Mouse (Mus musculus) heart, embryonic 13.5 days (tissue): ENCODE results near the gene Lyst. TPM values are rescaled to one million over a fixed set of nuclear protein-coding genes. Genes with fewer than 3 reads are reported as not detected.

Source experiments
- ATAC-seq: fragments of 200-750 bp; cut with Nextera tagmentation; 2 replicates; pipeline ENCODE4 v1.8.0; 2017; ENCODE audit warnings: moderate TSS enrichment; ENCODE audit not compliant: insufficient number of reproducible peaks, low FRiP score, low TSS enrichment; ENCODE audit errors: extremely low read depth
- H3K27ac ChIP-seq: fragments of 300-500 bp; sonication (generic); replicated peaks from 2 replicates; pipeline ENCODE4 v1.5.1; 2015; ENCODE audit warnings: moderate library complexity, mild to moderate bottlenecking, inconsistent platforms
- H3K27me3 ChIP-seq: fragments of 300-500 bp; sonication (generic); replicated peaks from 2 replicates; pipeline ENCODE4 v1.6.1; 2015; ENCODE audit warnings: mild to moderate bottlenecking, inconsistent platforms
- H3K36me3 ChIP-seq: fragments of 300-500 bp; sonication (generic); 2 replicates; pipeline ENCODE4 v1.6.1; 2015; ENCODE audit warnings: mild to moderate bottlenecking, inconsistent platforms
- H3K4me1 ChIP-seq: fragments of 300-500 bp; sonication (generic); 2 replicates; pipeline ENCODE4 v1.6.1; 2015; ENCODE audit warnings: inconsistent platforms
- H3K4me2 ChIP-seq: fragments of 300-500 bp; sonication (generic); 2 replicates; pipeline ENCODE4 v1.6.1; 2015; ENCODE audit warnings: inconsistent platforms, mild to moderate bottlenecking, moderate library complexity
- H3K4me3 ChIP-seq: fragments of 300-500 bp; sonication (generic); 2 replicates; pipeline ENCODE4 v1.5.1; 2015; ENCODE audit warnings: moderate library complexity, mild to moderate bottlenecking, inconsistent platforms
- H3K9ac ChIP-seq: fragments of 300-500 bp; sonication (generic); 2 replicates; pipeline ENCODE4 v1.6.1; 2015; ENCODE audit warnings: inconsistent platforms, mild to moderate bottlenecking, moderate library complexity
- H3K9me3 ChIP-seq: fragments of 300-500 bp; sonication (generic); 2 replicates; pipeline ENCODE4 v1.6.1; 2016; ENCODE audit warnings: inconsistent platforms
- WGBS: fragments of 180-500 bp; shearing (Covaris S2); methylation state at CpG from one replicate; pipeline ENCODE4 v1.1.7; 2015; ENCODE audit warnings: mixed read lengths; 5-methylcytosine and 5-hydroxymethylcytosine counted together
- polyA plus RNA-seq: library from polyadenylated mRNA; unstranded; fragments of >200 nt; fragmentation: Nextera tagmentation; extraction: Ambion mirVana; gene quantifications from 2 replicates; pipeline ENCODE4 v1.2.1, GENCODE M21; 2015

Gene Lyst
- polyA plus RNA-seq, 1 experiment from 2014 or later = 2.6 TPM

- no peak overlapping the region for H3K27ac ChIP-seq
- no peaks in the 10 kb centered on the region for H3K9me3 ChIP-seq
- H3K36me3 ChIP-seq = peaks cover 13% of the 10 kb centered on the region
- no peak for ATAC-seq
- no peak overlapping the region for H3K4me3 ChIP-seq
- peaks cover 9% of the 10 kb centered on the region for H3K4me1 ChIP-seq
- H3K4me2 ChIP-seq = peak overlapping the region; percentile 11; the same call in 1 of the 2 replicates
- H3K27me3 ChIP-seq = no peaks in the 10 kb centered on the region
- H3K9ac ChIP-seq = no peak overlapping the region
- 13% methylated on average over 3 of the region's 3 CpGs for WGBS
Observed at GRCm38 (mm10) chr13:13723293-13723692, 133.1 kb downstream of the Lyst start.

DNA sequence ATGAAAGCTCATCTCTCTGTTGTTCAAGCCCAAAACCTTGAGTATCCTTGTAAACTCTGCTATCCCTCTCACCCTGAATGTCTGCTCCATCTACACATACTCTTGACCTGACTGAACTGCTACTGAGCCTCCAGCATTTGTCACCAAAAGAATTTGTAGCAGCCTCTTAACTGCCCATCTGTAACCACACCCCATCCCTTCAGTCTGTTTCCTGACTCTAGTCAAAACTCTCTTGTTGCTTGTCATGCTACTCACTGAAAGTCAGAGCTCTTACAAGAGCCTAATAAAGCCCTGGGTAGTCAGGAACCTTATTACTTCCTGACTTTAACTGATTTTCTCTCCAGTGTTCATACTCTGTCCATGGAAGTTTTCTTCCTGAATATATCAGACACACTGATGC lies 133.6 kb downstream of the Lyst start:
- Histone ChIP-seq H3K4me1 (peaks cover 9% of the 10 kb centered on the region), H3K27ac (no peak overlapping the region), H3K9ac (no peak overlapping the region), H3K9me3 (no peaks in the 10 kb centered on the region), H3K27me3 (no peaks in the 10 kb centered on the region), H3K36me3 (peaks cover 13% of the 10 kb centered on the region), H3K4me3 (no peak overlapping the region), H3K4me2 (no peak overlapping the region)
- ATAC-seq = no peak

- ATAC-seq = no peak
- Histone ChIP-seq H3K27me3 (no peaks in the 10 kb centered on the region), H3K9ac (no peak overlapping the region), H3K4me1 (no peaks in the 10 kb centered on the region), H3K36me3 (peaks cover 29% of the 10 kb centered on the region), H3K9me3 (no peaks in the 10 kb centered on the region; the same call in 1 of the 2 replicates), H3K4me2 (no peak overlapping the region), H3K4me3 (no peak overlapping the region), H3K27ac (no peak overlapping the region)
- WGBS = 94% methylated on average over 4 of the region's 4 CpGs
Observed at GRCm38 (mm10) chr13:13739232-13739631, 149.0 kb downstream of the Lyst start.

DNA sequence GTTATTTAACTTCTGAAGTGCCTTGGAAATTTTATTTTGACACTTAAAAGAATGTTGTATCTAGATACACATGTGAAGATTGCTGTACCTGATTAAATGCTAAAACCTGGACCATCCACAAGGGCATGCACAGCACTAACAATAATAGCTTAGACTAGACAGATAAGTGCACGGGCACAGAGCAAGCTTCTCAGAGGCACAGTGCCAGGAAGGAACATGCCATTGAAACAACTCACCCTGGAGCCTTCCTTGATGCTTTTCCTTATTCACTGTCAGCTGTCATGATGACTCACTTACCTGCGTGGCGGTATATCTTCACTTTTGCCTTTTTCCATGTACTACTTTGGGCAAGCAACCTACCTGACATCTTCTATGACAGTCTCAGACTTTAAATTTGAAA lies 155.7 kb downstream of the Lyst start:
- Histone ChIP-seq H3K4me3 (no peak overlapping the region), H3K27me3 (no peaks in the 10 kb centered on the region), H3K4me2 (no peak overlapping the region), H3K9ac (no peak overlapping the region), H3K9me3 (no peaks in the 10 kb centered on the region), H3K36me3 (peaks cover 49% of the 10 kb centered on the region), H3K27ac (no peak overlapping the region), H3K4me1 (no peaks in the 10 kb centered on the region)
- no peak for ATAC-seq
- 68% methylated on average over 3 of the region's 3 CpGs for WGBS

GRCm38 (mm10) chr13:13775778-13776494 lies 185.7 kb downstream of the Lyst start:
- H3K27ac ChIP-seq = no peak overlapping the region
- no peaks in the 10 kb centered on the region for H3K9me3 ChIP-seq
- no peak overlapping the region for H3K4me3 ChIP-seq
- H3K9ac ChIP-seq = no peak overlapping the region
- H3K4me2 ChIP-seq = no peak overlapping the region
- peaks cover 1% of the 10 kb centered on the region; the same call in 1 of the 2 replicates for H3K27me3 ChIP-seq
- ATAC-seq = peak; percentile 54
- peaks cover 18% of the 10 kb centered on the region for H3K4me1 ChIP-seq
- H3K36me3 ChIP-seq = peaks cover 16% of the 10 kb centered on the region

DNA sequence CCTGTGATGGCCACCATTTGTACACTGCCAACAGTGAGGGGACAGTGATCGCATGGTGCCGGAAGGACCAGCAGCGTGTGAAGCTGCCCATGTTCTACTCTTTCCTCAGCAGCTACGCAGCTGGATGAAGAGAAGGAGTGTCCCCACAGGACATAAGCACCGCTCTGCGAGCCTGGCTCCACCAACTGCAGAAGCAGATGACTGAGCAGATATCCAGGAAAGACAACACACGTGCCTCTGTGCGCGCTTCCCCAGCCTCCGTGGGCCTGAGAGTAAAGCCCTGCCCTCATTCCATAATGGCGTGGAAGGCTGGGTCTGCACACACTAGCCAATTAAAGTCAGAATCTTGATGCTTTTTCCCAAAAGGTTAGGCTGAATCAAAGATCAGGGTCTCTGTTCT lies 186.9 kb downstream of the Lyst start:
- Histone ChIP-seq H3K36me3 (peaks cover 16% of the 10 kb centered on the region), H3K9ac (no peak overlapping the region), H3K9me3 (no peaks in the 10 kb centered on the region), H3K4me3 (no peak overlapping the region), H3K27me3 (peaks cover 11% of the 10 kb centered on the region), H3K4me2 (no peak overlapping the region), H3K27ac (no peak overlapping the region), H3K4me1 (peaks cover 18% of the 10 kb centered on the region)
- 84% methylated on average over 11 of the region's 11 CpGs for WGBS
- no peak for ATAC-seq

- H3K4me1 ChIP-seq = peaks cover 18% of the 10 kb centered on the region
- no peak overlapping the region for H3K4me2 ChIP-seq
- ATAC-seq = no peak
- no peaks in the 10 kb centered on the region for H3K9me3 ChIP-seq
- H3K27ac ChIP-seq = no peak overlapping the region
- WGBS = 80% methylated on average over 8 of the region's 8 CpGs
- H3K9ac ChIP-seq = no peak overlapping the region
- peaks cover 16% of the 10 kb centered on the region for H3K27me3 ChIP-seq
- peaks cover 16% of the 10 kb centered on the region for H3K36me3 ChIP-seq
- H3K4me3 ChIP-seq = no peak overlapping the region
Observed at GRCm38 (mm10) chr13:13777696-13778095, 187.5 kb downstream of the Lyst start.

DNA sequence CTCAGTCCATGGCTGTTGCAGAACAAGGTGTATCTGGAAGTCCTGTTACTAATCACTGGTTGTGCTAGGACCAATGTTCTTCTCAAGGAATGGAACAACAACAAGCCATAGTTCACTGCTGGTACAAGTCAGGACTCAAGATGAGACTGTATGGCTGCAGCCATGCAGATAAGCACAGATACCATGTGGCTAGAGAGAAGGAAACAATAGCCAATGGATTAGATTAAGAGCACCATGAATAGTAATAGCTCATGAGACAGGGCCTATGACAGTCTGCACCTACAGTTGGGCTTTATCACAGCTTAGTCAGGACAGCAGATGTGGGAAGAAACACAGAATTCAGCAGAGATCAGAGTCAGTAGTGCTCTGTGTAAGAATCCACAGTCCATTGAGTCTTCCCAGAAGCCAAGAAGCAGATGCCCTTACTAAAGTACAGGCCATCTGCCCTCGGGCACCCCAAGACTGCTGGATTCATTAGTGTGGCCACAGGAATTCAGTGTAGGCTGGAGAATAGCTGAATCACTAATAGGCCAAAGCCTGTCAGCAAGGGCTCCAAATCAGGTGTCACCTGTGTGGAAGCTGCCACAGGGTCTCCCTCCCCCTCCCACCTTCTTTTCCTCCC lies 188.8 kb downstream of the Lyst start:
- H3K27ac ChIP-seq = no peak overlapping the region
- no peak overlapping the region for H3K4me3 ChIP-seq
- 67% methylated on average over 1 of the region's 1 CpGs for WGBS
- no peak overlapping the region for H3K9ac ChIP-seq
- H3K36me3 ChIP-seq = peaks cover 16% of the 10 kb centered on the region
- H3K9me3 ChIP-seq = no peaks in the 10 kb centered on the region
- ATAC-seq = no peak
- H3K27me3 ChIP-seq = peaks cover 28% of the 10 kb centered on the region
- no peak overlapping the region for H3K4me2 ChIP-seq
- peaks cover 23% of the 10 kb centered on the region for H3K4me1 ChIP-seq

DNA sequence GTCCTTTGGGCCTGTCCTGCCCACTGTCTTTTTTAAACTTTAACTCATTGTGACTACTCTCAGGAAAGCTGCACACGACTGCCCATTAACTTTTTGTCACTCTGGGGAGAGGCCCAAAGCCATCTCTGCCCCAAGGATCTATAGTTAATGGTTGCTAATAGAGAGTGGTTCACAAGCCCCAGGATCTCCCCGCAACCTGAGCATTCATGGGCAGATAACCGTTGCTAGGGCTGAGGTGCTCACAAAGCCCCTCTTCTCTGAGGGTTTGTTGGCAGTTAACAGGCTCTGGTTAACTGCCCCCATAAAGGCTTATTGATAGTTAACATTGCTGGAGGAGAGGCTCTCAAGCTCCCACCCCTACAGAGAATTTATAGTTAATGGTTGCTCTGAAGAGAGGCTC lies 190.1 kb downstream of the Lyst start:
- Histone ChIP-seq H3K4me2 (no peak overlapping the region), H3K36me3 (peaks cover 16% of the 10 kb centered on the region), H3K9ac (no peak overlapping the region), H3K27ac (no peak overlapping the region), H3K4me3 (no peak overlapping the region), H3K4me1 (peaks cover 36% of the 10 kb centered on the region), H3K9me3 (no peaks in the 10 kb centered on the region), H3K27me3 (peaks cover 42% of the 10 kb centered on the region)
- WGBS = 70% methylated on average over 3 of the region's 3 CpGs
- ATAC-seq = no peak

GRCm38 (mm10) chr13:13781026-13781425 lies 190.8 kb downstream of the Lyst start:
- Histone ChIP-seq H3K36me3 (peaks cover 16% of the 10 kb centered on the region), H3K9me3 (no peaks in the 10 kb centered on the region), H3K9ac (no peak overlapping the region), H3K27me3 (peaks cover 49% of the 10 kb centered on the region), H3K4me1 (peaks cover 37% of the 10 kb centered on the region), H3K4me2 (no peak overlapping the region), H3K27ac (no peak overlapping the region), H3K4me3 (no peak overlapping the region)
- 58% methylated on average over 4 of the region's 4 CpGs for whole genome bisulfite sequencing
- ATAC-seq = no peak

DNA sequence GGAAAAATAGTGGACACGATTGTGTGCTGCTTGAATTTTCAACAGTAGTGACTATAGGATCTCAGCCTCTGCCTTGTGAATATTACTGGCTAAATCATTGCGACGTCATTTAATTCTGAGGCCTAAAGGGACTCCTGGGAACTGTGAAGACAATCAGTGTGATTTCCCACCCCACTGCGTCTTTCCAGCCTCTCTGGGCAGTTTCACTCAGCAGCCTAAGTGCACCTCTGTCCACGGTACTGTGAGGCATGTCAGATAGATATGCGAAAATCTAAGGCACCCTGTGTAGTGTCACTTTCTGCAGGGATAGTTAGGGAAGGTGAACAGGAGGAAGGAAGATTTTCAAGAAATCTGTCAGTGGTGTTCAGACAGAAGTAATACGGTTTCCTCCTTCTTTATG lies 193.1 kb downstream of the Lyst start:
- Histone ChIP-seq H3K9me3 (no peaks in the 10 kb centered on the region), H3K4me3 (peak overlapping the region; percentile 61), H3K27me3 (peaks cover 66% of the 10 kb centered on the region), H3K27ac (no peak overlapping the region), H3K4me2 (peak overlapping the region; percentile 98), H3K36me3 (no peaks in the 10 kb centered on the region), H3K4me1 (peaks cover 28% of the 10 kb centered on the region), H3K9ac (no peak overlapping the region)
- ATAC-seq = no peak
- 24% methylated on average over 7 of the region's 7 CpGs for WGBS

DNA sequence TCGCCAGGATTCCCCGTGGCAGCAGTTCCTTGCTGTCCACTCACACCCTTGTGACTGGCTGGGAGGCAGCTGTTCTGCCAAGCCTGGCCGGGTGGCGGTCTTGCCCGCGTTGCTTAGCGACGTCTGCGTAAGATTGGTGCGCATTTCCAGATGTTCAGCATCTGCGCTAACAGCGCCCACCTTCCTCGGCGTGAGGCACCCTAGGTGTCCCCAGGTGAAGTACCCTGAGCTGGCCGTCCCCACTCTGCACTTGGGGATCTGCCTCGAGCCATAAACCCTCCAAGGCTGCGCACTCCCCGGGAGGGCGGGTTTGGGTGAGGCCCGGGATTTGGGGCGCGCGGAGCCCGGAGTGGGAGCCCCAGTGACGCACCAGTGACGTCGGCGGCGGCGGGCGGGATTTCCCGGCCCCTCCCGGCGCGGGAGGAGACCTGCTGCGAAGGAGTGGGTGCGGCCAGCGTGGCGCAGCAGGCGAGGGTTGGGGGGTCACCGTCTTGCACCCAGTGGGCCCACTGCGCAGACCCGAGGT lies 193.8 kb downstream of the Lyst start, which contains the start of gene Gng4:
Gene Gng4 (plus strand): TSS at position 166 of the 526 bp plus-strand sequence.
- Histone ChIP-seq H3K4me1 (peaks cover 24% of the 10 kb centered on the region), H3K4me2 (peak within 1 kb of the TSS; percentile 98), H3K4me3 (peak within 1 kb of the TSS; percentile 61), H3K36me3 (no peaks in the 10 kb centered on the region), H3K9me3 (no peaks in the 10 kb centered on the region), H3K27me3 (peaks cover 71% of the 10 kb centered on the region), H3K9ac (peak within 1 kb of the TSS; percentile 60), H3K27ac (no peak within 1 kb of the TSS)
- no peak for ATAC-seq
- WGBS = under 1% methylated on average over 42 of the region's 43 CpGs
